Mouse (Mus musculus) lung, postnatal 25 days (tissue): ENCODE data around the gene Nos1ap.

ENCODE experiments used
- DNase-seq: peaks from one replicate; pipeline ENCODE4 v3.0.0; 2022; ENCODE audit warnings: low spot score

Nos1ap gene

DNA sequence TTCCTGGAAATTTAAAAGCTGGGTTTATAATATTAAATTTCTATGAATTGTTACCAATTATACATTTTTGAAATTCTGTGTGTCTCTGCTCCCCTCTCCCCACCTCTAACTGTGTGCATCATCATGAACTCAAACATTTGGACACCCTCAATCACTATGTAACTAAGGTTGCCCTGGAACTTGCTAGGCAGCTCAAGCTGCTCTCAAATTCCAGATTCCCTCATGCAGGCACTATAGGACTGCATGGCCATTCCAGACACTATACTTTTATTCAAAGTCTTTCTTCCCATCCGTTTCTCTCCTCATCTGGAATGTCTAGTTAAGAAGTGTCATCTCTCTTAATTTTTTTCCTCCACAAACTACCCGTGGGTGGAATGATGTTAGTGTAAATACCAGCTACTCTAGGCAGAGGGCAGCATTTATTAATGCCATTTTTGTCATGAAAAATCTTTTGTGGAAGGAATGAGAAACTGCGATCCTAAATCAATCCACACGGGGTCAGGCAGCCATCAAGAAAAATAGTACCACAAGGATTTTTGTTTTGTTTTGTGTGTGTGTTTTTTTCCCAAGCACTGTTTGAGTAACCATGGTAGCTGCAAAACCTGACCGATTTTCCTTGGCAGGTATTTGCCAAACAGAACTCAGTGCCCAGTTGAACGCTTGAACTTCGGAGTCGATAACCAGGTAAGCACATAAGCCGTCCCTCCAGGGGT, 297.3 kb downstream of the Nos1ap start:
- DNase-seq = peak; percentile 67

DNA sequence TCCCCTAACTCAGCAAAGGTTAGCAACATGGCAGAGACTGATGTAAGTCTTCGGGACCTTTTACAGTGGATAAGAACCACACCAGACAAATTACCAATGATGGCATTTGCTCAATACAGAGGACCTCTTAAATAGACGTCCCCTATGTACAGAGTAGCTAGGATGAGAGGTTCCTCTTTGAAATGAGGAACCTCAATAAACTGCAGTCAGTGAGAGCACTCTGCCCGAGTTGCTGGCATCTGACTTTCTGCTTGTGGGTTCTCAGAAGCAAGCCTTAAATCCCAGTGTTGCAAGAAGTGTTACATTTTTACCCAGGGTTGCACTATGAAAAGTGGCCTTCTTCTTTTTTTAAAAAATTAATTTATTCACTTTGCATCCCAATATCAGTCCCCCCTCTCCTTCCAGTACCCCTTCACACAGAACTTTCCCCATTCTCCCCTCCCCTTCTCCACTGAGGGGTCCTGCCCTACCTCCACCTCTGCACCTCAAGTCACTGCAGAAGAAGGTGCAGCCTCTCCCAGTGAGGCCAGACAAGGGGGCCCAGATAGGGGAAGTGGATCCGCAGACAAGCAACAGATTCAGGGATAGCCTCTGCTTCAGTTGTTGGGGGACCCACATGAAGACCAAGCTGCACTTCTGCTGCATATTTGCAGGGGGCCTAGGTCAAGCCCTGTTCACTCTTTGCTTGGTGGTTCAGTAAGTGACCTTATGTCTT, 307.1 kb downstream of the Nos1ap start:
- peak; percentile 35 for DNase-seq

DNA sequence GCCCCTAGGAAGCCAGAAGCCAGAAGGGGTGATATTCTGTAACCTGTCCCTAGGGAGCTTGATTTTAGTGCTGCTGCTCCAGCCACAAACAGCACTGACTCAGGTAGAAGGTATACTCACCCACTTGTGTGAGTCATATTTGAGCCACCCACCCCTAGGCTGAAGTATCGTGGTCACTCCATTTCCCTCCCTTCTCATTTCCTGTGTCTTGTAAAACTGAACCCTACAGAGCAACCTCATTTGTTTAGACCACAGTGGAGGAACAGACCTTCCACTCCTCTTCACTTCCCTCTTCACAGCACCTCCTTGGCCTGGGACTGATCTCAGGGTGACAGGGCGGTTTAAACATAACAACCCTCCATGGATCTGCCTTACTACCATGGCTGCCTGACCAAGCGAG, 312.6 kb downstream of the Nos1ap start, which contains the start of gene Sh2d1b1:
Gene Sh2d1b1 (plus strand): TSS at position 305 of the 400 bp plus-strand sequence.
- DNase-seq = no peak

DNA sequence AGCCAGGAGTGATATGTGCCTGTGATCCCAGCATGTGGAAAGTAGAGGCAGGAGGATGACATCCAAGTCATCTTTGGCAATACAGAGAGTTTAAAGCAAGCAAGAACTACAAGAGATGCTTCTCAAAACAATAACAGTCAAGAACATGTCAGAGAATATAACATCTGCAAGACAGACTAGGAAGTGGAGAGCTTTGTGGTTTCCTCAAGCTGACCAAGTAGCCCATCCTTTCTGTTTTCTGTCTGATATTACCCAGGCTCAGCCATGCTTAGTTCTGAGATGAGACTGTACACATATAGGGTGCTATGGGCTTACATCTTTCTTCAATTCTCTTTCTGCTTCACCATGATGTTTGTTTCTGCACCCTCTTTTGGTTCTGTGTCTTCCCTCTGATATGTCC, 316.4 kb downstream of the Nos1ap start:
- no peak for DNase-seq

DNA sequence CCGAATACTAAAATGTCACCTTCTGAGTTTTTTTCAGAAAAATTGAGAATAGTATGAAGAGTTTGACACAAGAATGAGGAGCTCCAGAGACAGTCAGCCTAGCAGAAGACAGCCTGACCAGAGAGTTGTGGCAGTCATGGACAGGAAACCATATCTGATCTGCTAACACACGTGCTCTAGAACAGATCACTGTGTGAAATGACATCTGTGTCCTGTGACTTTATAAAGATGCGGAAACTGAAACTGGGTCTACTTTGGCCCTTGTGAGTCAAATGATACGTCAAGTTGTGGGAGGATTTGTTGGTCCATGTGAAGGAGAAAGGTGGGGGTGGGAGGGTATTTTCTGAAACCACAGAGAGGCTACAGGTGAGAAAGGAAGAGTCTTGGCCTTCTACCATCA, 319.0 kb downstream of the Nos1ap start:
- no peak for DNase-seq

DNA sequence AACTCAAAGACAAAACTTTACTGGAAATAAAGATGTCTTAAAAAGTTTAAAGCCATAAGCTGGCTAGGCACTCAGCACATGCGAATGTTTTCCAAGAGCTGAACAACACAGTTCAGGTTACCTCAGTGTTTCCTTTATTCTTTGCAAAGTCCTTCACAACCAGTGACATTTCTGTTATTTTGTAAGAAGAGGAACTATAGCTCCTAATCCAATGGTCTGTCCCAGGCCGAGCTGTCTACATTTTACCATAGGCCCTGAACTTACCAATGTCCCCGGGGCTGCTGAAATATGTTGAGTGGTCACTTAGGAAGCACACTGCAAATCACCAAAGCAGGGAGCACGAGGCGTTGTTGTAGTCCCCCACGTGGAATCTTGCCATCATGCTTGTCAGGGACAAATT, 319.4 kb downstream of the Nos1ap start:
- no peak for DNase-seq

DNA sequence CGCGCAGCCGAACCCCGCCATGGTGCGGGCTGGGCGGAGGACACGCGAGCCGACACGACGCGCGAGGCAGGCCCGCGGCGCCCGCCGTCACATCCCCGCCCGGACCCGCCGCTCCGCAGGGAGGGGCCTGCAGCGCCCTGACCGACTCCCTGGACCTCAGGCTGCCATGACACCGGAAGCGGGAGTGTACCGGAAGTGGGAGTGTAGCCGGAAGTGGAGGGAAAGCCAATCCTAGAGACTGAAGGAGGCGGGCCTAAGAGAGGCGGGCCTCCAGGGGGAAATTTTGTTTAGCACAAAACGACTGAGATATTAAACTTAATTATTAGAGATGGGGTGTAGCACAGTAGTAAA, 334.1 kb downstream of the Nos1ap start:
- DNase-seq = peak; percentile 89

DNA sequence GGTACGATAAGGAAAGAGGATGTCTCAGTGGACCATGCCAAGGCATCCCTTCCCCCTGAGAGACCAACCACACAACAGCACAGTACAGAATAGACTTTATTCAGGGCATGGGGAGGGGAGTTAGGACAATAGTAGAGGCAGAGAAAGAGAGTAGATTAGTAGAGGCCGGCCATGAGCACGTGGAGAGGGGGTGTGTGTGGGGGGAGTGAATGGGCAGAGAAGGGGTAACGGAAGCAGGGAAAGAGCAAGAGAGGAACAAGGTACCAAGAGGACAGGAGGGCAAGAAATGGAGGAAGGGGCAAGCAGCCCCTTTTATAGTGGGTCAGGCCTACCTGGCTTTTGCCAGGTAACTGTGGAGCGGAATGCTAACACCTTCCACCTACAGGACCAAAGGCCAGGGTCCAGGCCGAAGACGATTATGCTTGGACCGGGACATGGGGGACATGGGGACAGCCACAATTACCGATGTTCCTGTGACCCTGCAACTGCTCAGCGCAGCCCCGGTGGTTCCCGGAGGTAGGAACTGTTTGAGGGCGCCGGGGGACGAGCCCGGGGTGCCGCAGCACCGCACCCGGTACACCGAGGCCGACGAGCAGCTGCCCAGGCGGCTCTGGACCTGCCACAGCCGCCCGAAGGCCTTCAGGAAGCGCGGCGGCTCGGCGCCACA, 334.6 kb downstream of the Nos1ap start:
- DNase-seq = no peak
